Mouse (Mus musculus): ENCODE data around the gene Alox5ap.

Gene Alox5ap

DNA sequence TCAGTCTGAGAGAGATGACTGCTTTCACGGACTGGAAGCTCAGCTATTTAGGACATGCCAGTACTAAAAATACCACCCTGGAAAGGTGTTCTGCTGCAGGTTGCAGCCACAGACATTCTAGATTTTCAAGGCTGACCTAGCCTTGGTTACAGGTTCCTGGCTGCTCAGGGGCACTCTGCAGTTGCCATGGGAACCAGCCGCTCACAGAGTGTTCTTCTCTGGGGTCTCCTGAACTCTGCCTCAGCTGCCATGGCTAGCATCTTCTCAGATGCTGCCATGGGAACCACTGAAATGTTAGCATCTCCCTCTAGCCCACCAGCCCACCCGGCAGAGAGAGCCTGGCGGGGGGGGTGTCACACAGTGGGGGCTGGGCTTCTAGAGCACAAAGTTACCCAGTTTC is 52.4 kb downstream of the Alox5ap start:
- no peak for DNase-seq

DNA sequence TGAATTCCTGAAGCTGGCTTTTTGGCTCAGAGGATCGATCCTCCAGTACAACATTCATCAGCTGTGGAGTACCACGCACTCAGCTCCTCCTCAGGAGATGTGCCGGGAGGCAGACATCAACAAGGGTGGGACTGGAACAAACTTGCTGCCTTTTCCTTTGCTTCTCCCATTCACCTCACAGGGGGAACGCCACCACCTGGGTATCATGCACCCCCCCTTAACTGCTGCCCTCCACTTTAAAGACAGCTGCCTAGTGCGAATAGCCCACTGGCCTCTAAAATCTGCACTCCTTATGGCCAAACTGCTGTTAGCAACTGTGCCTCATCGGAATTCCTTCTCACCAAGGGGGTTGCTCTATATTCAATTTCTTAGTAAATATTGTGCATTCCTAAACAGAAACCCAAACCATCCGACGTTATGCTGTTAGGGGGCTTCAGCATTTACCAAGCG is 55.3 kb downstream of the Alox5ap start:
- no peak for DNase-seq

DNA sequence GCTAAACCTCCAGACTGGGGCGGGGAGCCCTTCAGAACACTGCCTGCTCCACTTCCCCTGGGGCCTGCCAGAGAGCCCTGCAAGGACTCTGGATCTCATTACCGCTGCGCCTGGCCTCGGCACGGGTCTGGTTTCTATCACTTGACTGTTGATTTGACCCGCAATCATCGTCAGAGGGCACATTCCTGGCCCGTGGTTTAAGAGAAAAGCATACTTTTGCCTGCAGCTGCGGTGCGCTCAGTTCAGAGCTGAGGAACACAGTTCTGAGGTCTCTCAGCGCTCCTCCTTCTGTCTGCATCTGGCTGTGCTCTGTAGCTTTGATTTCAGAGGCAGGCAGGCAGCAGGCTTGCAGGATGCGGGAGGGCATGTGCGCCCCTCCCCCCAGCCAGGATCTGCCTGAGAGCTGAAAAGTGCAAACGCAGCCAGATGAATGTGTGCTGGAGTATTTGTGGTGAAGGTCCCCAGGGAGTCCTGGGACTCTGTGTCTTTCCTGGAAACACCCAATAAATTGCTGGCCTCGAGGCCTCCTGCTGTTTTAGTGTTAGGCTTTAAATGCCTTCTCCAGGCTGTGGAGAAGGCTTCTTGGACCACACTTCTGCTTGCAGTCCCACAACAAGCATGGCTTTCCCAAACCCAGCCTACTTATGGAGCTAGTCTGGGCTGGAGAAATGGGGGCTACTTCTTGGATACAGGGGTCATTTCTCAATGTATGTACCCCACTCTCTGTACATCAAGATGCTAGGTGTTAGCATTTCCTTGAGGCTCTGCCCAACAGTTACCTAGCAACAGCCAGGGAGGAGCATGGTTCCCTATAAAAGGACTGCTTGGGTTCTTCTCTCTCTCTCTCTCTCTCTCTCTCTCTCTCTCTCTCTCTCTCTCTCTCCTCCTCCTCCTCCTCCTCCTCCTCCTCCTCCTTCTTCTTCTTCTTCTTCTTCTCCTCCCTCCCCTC is 56.2 kb downstream of the Alox5ap start:
- DNase-seq: peak; percentile 61

DNA sequence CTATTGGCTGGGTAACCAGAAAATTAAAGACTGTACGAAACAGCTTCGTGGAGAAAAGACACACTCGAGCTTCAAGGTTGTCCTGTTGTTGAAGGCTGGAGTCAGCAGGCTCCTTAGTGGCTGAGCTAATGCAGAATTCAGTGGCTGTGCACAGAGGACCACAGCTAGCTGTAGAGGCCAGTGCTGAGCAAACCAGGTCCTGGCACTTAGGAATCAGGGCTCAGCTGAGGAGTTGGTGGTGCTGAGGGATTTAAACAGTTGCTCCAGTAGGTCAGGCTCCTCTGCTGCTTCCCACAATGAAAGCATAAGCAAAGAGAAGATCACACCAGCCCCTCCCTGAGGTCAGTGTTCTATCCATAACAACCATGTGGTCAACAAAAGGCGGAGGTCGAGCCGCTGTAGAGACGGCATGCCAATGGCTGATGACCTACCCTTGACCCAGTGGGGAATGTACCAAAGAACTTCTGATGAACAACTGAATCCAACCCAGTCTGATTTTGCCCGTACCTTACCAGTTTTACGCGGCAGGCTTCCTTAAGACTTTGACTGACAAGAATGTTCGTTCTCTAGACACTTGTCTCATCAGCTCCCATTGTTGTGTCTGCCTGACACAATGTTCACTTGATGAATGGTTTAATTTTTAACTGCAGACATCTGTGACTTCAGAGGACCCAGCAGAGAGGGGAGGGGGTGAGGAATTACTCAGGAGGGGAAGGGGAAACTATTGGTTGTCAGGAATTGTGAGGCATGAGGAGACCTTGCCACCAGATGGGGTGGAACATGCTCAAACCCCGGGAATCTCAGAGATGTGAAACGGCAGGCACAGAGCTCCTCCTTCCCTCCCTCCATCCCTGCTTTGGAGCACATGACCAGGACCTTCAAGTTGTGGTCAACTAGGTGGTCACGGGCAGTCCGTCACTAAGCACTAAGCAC is 57.6 kb downstream of the Alox5ap start:
- DNase-seq: no peak

DNA sequence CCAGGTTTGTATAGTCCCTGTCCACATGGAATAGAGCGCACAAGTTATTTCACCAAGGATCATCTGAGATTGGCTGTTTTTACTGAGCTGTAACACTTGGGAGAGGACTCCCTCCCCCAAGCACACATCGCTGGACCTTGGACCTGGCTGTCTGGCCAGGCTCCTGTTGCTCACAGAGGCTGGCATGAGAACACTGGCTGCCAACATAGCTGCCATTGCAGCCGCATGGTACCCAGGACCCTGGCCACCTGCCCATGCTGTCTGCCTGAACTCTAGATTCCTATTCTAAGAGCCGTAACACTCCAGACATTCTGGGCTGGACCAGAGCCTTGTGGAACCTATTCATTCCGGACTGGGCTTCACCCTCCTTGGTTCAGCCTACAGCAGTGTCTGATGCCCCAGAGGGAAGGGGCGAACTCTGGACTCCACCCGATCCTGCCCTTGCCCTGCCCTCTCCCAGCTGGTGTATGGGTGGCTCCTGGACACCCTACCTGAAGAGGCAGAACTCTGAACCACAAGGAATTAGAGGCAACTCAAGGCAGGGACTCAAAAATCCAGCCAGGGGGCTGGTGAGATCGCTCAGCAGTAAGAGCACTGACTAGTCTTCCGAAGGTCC is 58.5 kb downstream of the Alox5ap start:
- no peak for DNase-seq

DNA sequence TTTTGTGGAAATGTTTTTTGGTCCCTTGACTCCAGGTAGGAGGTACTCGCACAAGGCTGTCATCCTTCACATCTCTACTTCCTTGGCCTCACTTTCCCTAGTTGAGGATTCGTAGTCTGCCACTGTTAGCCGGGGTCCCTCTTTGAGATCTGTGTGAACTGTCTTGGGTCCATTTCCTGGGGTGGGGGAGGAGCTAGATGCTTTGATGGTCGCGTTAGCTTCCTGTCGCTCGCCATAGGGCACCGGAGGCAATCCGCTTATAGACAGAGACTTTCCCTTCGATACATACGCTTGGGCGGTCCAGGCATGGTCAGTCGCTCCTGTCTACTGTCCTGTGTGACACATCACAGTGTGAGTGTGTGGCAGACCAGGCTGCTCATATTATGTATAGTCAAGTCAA is 60.2 kb downstream of the Alox5ap start:
- DNase-seq: no peak

DNA sequence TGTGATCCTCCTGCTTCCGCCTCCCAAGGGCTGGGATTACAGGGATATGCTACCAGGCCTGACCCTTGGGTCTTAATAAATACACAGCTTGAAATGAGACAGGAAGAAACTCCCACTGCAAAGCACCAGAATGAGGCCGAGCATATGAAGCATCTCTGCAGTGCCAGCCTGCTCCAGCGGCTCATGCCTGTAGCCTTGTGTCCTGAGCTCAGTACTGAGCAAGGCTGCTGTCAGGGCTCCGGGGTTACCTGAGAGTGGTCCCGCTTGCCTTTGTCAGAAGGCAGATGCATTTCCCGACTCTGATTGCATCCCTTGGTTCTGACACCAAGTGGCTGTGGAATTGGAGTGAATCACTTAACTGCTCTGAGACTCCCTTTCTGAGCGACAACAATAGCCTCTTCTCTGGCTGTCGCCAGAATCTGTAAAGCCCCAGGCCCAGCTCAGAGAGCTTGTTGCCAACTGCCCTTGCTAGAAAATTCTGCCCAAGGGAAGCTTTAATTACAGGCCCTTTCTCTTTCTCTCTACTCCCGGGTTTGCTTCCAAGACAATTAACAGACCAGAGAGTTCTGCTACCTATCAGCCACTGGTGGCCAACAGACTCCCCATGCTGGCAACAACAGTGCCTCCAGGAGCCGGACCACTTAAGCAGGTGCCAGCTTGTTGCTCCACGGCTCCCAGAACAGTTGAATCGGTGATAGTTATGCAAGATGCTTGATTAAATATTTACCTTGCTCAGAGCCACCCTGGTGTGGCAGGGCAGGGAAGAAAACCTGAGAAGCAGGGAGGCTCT is 64.7 kb downstream of the Alox5ap start:
- DNase-seq: no peak

DNA sequence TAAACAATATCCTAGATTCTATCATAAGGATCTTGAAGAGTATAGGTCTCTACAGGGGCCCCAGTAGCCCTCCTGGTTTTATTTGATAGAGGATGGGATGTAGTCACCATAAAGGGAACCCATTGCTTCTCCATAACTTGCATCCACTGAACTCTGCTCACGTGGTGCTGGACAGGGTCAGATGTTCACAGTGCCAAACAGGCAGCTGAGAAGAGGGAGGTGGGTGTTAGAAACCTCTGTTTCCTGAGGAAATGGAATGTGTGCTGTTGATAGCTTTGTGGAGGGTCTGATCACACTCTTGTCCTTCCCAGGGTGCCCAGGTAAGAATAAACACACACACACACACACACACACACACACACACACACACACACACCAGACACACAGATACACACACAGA is 66.0 kb downstream of the Alox5ap start:
- DNase-seq: no peak

DNA sequence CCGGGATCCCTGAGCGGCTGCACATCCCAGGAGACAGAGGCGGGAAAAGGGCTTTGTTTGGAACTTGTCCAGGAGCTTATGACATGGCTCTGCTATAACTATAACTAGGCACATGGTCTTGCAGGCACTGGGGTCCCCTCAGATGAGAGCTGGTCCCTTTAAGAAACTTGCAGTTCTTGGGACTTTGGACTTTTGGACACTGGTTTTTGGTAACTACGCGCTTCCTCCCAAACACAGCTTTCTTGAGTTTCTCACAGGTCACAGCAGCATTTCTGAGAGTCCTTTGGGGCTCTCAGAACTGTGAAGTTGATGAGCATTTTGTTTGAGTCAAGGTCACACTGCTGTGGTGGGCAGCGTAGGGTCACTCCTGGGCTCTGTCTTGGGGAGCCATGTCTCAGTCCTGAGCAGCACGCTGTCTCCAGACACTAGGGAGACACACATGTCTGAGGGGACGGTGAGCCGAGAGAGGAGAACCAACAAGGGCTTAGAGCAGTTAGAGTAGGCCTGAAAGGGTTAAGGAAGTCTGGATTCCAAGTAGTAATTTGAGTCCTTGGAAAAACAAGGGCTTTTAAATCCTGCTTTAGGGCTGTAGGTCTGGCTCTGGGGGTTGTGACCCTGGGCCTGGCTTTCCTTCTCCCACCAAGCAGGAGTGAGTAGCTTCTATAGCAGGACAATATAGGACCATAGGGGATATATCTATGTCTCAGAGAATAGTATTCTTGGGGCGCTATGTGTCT is 67.0 kb downstream of the Alox5ap start:
- DNase-seq: no peak

DNA sequence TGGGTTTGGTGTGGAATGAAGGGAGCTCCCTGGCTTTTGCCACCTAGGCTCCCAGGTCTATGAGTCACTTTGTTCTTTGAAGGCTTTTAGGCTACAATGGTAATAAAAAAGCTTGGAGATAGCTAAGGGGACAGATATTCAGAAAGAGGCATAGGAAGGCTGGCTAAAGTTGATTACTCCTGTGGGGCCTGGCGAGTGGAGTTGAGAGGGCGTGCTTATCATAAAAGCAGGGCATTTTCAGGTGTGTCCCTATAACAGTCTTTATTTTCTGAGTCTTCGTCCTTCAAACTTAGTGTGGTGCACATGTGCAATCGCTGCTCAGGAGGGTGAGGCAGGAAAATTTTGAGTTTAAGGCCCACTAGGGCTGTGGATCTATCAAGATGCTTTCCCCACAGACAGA is 68.2 kb downstream of the Alox5ap start:
- DNase-seq: no peak

DNA sequence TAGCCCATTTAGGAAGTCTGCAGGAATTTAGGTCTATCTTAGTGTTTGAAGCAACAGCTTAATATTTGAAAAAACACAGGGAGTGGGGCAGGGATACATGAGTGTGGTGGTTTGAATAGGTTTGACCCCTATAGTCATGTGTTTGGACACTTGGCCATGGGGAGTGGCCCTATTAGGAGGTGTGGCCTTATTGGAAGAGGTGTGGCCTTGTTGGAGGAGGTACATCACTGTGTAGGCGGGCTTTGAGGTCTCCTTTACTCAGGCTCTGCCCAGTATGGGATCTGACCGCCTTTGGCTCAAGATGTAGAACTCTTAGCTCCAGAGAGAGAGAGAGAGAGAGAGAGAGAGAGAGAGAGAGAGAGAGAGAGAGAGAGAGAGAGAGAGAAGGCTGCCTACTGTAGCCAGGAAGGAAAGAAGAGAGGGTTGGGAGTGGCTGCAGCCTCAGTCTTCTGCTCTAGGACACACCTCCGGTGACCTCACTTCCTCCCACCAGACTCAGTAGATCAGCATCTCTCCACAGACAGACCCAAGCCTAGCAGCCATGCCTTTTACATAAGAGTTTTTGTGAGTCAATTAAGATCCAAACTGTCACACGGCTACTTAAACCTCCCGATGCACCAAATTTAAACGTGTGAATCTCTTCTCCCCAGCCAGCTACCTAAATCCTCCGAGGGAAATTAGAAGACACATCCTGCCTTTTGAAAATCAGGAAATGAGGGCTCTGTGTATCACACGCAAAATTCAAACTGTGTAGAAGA is 69.6 kb downstream of the Alox5ap start:
- DNase-seq: peak; percentile 34

DNA sequence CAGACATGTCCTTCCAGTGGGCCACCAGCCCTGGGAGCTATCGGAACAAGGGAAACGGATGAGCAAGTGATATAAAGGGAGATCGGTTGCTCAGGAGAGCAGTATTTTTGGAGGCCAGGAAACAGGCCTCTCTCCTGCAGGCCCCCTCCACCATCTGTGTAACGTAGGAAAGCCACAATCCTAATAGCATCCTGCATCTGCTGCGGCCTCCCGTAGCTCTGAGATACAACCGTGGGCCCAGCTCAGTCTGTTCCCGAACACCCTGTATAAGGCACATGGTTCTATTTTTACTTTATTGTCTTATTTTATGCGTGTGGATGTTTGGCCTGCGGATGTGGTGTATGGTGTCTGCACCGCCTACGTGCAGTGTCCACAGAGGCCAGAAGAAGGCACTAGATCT is 70.4 kb downstream of the Alox5ap start:
- peak; percentile 39 for DNase-seq

DNA sequence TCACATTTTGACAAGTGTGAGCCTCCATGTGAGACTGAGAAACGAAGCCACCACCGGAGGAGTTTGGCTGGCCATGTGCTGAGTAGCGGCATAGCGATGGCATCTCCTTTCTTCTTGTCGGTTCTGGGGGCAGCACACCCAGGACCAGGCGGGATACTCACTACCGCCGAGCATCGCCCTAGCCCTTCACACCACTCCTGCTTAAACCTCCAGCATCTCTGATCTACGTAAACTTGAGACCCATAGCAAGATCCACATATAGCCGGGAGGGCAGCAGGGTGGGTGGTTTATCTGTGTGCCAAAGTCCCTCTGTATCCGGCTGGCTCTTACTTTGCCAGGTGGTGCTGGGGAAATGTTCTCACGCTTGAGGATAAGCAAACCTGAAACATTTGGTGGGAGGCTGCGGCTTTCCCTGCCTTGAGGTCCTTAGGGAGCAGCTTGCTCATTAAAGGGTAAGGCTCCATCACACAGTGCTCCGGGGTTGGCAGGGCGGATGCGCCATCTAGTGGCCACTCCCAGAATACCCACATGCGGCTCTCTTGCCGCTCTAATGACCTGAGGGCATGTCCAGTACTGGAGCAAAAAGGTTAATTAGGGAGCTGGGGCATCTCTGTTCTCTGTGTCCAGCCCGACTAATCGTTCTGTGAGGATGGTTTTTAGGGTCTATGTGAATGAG is 71.1 kb downstream of the Alox5ap start:
- peak; percentile 68 for DNase-seq

DNA sequence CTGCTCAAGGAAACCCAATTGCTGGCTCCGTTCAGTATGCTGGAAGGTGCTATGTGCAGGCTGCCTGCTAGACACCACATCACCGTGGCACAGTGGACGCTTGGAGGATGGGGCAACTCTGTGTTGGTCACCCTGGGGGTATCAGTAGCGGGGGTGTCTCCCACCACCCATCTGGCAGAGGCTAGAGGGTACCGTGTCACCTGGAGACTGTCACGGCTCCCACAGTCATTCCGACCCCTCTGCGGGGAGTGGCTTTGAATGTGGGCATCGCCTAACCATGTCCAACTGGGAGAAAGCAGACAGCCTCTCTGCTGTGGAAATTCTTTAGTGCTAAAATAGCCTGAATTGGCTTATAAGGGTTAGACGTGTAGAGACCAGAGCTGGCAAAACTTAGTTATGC is 72.6 kb downstream of the Alox5ap start:
- no peak for DNase-seq
